Mouse (Mus musculus) B cell, adult (primary cell): Measurements from ENCODE around the gene Elp5. TPM values are rescaled to one million over a fixed set of nuclear protein-coding genes. Genes with fewer than 3 reads are reported as not detected.

Experiments
- total RNA-seq: library from RNA; stranded (reverse); gene quantifications from 4 replicates; pipeline ENCODE4 v1.2.4, GENCODE M21; 2023; ENCODE audit not compliant: inconsistent age

Gene Elp5
- 34.4 to 62.8 TPM (median 46.7 TPM) in 4 replicates for total RNA-seq

DNA sequence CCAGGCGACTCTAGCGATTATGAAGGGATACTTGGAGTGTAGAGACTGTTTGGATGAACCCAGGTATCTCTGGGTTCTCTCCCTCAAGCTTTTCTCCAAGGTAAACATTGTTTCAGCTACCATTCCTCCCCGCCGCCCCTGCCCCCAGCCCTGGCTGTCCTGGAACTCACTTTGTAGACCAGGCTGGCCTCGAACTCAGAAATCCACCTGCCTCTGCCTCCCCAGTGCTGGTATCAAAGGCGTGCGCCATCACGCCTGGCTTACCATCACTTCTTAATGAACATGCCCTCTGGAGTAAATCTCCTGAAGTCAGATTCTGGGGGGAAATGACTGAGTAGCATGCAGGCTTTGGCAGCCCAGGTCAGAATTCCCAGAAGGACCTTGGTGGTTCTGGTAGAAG lies at the start of gene Elp5:
Elp5 (minus strand) TSS at position 293 of the 400 bp plus-strand sequence.

DNA sequence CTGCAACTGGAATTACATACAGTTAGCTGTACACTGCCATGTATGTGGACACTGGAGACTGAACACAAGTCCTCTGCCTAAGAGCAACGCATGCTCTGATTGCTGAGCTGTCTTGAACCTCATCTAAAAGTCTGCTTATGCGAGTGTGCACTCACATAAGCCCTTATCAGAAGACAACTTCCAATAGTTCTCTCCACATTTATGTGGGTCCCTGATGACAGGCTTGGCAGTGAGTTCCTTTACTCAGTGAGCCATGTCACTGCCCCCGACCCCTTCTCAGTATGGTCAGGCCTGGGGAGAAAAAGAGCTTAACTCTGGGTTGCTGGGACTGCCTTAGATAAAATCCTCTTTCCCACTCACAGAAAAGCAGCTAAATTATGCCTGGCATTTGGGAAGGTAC lies 34.4 kb upstream of the Elp5 start, which contains the start of gene Dlg4:
Dlg4 (plus strand) TSS at position 274 of the 400 bp plus-strand sequence.

DNA sequence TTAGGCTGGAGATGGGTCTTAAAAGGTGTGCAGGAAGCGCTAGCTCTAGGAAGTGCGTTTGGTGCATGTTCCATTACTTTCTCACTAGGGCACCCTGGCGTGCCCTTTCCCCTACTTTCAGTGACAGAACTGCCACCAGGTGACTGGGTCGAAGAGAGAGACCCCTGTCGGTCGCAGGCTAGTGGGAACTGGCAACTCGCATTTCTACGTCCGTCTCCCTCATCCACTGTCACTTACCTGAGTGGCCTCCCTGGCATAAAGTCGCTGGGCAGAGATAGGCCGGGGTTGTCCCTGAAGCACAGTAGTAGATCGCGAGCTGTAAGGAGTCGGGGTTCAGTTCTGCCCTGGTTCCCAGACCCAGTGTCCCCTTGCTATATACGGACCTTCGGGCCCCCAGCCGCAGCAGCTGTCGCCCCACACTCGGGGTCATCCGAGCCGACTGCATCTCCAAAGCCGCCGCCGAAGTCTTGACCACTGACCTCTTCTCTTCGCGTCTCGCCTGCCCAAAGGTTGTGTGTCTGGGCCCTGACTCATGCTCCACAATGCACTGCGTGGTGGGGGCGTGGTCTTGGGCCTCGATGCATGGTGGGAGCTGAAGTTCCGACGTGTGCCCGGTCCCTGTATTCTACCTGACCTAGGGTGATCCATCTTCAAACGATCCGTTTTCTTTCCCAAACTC lies 32.7 kb upstream of the Elp5 start, which contains the start of gene Acadvl:
Acadvl (minus strand) TSS at position 532 of the 679 bp plus-strand sequence.

DNA sequence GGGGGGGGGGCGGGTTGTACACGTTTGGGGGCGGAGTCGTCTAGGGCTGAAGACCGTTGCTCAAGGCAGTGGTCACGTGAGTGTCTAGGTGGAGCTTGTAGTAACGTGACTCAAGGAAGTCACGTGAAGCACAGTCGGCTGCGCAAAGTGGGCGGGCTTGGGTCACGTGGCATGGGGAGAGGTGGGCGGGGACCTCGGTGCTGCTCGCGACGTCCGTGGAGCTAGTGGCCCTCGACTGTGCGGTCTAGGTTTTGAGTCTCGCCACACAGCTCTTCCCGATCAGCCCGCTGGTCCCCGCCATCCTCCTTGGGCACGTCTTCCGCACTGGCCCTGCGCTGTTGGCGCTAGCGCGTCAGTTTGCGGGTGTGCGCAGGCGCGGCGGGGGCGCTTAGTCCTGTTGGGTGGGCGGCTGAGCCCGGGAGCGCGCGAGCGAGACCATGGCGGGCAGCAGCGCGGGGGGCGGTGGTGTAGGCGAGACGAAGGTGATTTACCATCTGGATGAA lies 18.1 kb upstream of the Elp5 start, which contains the start of gene Dvl2:
Dvl2 (plus strand) TSS at position 200 of the 503 bp plus-strand sequence.

DNA sequence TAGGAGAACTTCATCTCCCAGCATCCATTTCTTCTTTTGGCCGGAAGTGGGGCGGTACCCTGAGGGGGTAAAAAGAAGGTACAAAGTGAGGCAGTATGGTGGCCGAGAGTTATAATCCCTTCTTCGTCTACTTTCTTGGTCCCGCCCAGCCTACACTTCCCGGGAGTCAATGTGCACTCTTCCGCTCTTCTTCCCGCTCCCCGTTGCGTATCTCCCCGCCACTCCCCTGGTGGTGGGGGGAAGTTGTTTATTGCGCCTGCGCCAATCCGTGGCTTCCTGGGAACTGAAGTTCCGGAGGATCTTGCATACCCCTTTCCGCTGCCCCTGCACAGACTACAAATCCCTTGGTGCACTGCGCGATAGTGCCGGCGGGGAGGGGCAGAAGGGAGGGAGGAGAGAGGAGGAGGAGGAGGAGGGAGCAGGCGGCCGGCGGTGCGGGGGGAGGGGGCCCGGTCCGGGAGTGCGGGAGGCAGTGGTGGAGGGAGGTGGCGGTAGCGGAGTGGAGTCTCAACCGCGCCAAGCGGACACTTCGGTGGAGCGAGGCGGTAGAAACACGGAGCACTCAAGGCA lies 13.2 kb upstream of the Elp5 start, which contains the start of gene Phf23:
Phf23 (plus strand) TSS at position 387 of the 570 bp plus-strand sequence.

DNA sequence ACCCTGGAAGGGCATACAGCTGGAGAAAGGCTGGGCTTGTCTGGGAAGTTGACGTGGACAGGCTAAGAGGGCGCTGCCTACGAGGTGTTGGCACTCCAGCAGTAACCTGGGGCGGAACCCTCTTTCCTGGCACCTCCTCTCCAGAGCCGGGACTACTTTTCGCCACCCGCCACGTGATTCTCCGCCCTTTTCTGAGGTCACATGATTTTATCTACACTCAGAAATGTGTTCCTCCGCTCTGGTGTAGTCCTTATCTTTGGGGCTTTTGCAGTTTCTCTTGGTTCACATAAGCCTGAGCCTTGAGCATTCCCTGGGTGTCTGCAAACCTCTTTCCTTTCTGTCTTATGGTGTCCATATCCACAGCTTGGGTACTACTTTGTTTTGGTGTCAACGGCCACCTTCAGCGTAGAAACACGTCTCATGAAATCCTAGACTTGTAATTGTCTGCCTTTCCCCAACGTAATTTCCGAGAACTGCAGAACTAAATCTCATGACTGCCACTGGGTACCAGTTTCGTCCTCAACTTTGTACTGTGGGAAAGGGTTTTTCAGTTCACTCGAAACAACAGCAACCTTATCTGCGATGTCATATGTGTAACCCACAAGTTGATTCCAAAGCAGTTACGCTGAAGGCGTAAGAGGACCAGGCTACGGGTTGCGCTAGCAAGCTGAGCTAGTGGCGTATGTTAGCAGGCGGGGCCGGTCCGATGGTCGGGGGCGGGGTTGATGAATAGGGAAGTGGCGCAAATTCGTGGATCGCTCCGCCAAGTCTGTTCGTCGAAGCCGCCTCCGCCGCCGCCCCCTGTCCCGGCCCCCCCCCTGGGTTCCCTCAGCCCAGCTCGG lies 8.8 kb upstream of the Elp5 start, which contains the start of gene Gabarap:
Gabarap (plus strand) TSS at position 294 of the 842 bp plus-strand sequence.

DNA sequence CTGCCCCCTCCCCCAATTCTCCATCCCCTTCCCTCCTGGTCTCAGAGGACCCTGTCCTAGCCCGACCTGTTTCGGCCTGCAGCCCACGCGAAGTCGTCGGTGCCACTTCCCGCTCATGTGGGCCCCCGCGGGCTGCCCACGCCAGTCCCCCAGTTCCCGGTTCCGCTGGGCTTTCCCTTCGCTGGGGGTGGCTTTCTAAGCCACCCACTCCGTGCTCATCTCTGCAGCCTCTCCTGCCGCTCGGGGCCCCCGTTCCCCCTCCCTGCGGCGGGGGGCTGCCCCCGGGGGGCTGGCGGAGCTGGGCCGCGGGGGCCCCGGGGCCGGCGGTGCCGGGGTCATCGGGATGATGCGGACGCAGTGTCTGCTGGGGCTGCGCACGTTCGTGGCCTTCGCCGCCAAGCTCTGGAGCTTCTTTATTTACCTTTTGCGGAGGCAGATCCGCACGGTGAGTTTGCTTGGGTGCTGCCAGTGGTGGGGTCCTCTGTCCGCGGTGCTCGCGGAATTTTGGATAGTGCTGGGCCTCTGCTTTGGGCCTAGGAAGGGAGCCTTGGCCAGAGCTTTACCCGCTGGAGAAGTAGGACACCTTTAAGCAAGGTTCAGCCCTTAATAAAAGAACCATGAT lies 1.1 kb downstream of the Elp5 start, which contains the start of gene Ctdnep1:
Ctdnep1 (plus strand) TSS at position 16 of the 622 bp plus-strand sequence.

DNA sequence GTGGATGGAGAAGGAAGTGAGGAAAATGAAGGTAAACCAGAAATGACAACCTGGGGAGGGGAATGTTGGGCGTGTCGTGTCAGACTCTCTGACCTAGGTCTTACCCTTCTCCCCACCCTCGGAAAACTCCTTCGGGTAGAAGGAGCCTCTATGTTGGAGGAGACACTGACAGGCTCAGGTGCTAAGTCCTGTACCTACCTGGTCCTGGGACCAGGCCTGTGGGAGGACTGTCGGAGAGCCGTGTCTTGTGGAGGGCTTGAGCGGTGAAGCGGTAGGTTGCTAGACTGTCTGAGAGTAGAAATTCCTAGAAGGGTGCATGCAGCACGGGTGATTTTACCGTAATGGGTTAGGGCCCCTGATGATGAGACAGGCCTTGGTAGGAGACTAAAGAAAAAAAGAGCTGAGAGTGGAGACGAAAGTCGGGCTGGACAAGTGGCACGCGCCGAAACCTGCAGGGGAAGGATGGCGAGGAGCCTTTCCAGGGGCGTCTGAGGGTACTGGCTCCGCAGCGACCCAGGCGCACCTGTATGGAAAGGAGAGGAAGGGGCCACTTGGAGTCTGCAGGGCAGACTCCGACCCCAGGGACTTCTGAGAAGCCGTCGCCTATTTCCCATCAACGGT lies 17.6 kb downstream of the Elp5 start, which contains the start of gene Cldn7:
Cldn7 (plus strand) TSS at position 130 of the 621 bp plus-strand sequence.

DNA sequence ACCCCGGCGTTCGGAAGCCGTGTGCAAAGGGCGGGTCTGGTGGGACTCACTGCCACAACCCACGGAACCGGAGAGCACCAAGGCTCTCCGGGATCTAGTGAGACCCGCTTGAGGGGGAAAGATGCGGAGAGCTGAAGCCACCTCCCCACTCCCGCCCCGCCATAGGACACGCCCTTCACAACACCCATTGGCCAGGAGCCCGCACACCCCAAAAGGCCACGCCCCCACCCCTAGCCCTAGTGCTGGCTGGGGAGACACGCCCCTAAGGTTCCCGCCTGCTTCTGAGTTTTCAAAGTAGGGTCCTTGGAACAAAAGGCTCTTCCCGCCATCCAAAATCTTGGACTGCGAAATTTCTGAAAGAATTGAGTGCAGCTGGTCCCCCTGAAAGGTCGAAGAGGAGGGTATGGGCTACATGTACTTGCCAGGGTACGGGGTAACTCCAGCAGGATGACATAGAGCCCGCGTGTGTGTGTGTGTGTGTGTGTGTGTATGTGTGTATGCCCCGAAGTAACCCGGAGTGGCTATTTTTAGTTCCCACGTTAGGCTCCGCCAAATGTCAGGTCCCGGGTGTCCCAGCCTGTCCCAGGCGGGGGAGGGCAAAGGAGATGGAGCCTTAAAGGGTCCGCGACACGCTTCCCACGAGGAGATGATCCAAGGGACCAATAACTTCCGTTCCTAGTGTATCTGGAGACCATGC lies 34.1 kb downstream of the Elp5 start, which contains the start of gene Slc2a4:
Slc2a4 (minus strand) TSS at position 123 of the 697 bp plus-strand sequence.

DNA sequence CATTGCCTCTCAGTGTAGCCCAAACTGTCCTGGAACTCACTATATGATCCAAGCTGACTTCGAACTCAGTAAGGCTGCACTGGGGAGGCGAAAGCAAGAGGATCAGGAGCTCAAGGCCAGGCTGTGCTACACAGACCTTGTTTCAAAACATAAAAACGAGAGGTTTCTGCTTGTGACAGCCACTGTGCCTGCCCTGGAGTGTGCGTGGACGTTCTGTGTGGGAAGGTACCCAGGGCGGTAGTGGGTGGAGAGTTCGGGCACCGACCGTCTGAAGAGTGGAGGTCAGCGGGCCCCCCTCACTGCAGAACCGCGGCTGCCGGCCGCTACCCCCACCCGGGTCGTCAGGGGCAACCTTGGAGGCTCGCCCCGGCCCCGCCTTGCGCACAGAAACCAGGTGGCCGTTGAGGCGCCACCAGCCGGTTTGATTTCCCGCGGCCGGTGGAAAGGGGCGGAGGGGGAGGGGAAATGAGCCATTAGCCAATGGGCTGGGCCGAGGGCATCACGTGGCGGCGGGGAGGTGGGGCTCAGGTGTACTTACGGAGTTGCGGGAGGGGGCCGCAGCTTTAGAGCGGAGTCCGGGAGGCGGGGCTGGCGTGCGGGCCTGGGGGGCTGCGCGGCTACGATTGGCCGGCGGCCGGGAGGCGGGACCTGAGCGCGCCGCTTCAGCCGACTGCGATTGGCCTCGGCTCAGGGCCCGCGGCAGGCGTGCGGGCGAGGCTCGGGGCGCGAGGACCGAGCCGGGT lies 47.0 kb downstream of the Elp5 start, which contains the start of gene Ybx2:
Ybx2 (plus strand) TSS at position 660 of the 743 bp plus-strand sequence.

DNA sequence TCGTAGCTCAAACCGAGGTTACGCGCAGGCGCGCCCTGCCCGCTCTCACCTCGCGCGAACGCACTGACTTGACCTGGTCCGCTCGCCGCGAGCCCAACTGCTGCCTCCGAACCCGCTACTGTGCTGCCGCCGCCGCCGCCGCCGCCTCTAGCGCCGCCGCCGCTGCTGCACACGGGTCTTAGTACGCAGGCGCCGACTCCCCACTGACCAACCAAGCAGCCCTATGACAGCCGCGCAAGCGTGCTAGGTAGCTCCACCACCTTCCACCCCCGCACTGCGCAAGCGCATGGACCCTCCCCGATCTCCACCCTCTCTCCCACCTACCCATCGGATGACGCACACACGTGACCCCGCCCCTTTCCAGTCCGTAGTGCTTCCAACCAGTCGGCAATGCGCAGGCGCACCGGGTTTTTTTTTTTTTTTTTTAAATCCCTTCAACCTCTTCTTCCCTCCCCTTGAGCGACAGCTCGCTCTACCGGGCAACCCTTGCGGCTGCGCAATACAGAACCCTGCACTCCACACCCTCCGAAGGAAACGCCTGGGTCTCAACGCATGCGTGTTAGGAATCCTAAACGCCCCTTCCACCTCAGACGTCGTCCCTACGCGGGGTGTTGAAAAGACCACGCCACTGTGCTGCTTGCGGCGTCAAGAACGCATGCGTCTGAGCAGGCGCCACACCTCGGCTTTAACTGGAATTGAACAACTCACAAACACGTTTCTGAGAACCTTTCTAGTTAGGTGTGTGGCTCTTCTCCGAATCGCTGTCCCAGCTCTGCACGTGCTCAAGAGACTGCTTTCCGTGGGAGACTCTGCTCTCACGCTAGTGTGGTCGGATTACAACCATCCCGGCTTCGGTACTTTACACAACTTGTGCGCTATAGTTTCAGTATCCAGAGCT lies 61.0 kb downstream of the Elp5 start, which contains the start of gene Eif5a:
Eif5a (minus strand) TSS at position 845 of the 898 bp plus-strand sequence.

Other genes with a start within 250 kb of the Elp5 start
- gene Polr2a, start 223.9 kb downstream of the Elp5 start, total RNA-seq = 231 to 244 TPM (median 242 TPM) in 4 replicates
- gene Slc35g3, start 220.5 kb downstream of the Elp5 start, total RNA-seq = not detected in 4 replicates
- gene Zbtb4, start 216.6 kb downstream of the Elp5 start, total RNA-seq = 52.3 to 57.6 TPM (median 54.5 TPM) in 4 replicates
- 8.3 to 11.3 TPM (median 10.1 TPM) in 4 replicates for gene Chrnb1, start 186.6 kb downstream of the Elp5 start, total RNA-seq
- gene Fgf11, start 180.7 kb downstream of the Elp5 start, total RNA-seq = 0.16 to 0.27 TPM in 2 of 4 replicates, not detected in the others
- gene Tmem102, start 176.9 kb downstream of the Elp5 start, total RNA-seq = not detected in 4 replicates
- gene Gm39566, start 167.2 kb downstream of the Elp5 start, total RNA-seq = not detected in 4 replicates
- gene Spem2, start 164.1 kb downstream of the Elp5 start, total RNA-seq = not detected in 4 replicates
- not detected in 4 replicates for gene Spem1, start 160.3 kb downstream of the Elp5 start, total RNA-seq
- 0.24 to 1.3 TPM (median 0.59 TPM) in 4 replicates for gene Nlgn2, start 144.7 kb downstream of the Elp5 start, total RNA-seq
- 30.9 to 38.6 TPM (median 37.0 TPM) in 4 replicates for gene Tmem256, start 144.0 kb downstream of the Elp5 start, total RNA-seq
- gene Plscr3, start 136.1 kb downstream of the Elp5 start, total RNA-seq = 9.8 to 13.0 TPM (median 11.5 TPM) in 4 replicates
- not detected in 4 replicates for gene Tnk1, start 123.8 kb downstream of the Elp5 start, total RNA-seq
- not detected in 4 replicates for gene Tmem95, start 104.5 kb downstream of the Elp5 start, total RNA-seq
- 1.8 to 2.3 TPM (median 2.0 TPM) in 4 replicates for gene Kctd11, start 101.1 kb downstream of the Elp5 start, total RNA-seq
- 477 to 556 TPM (median 497 TPM) in 4 replicates for gene Acap1, start 87.0 kb downstream of the Elp5 start, total RNA-seq
- gene 2810408A11Rik, start 81.5 kb downstream of the Elp5 start, total RNA-seq = 2.1 to 2.7 TPM (median 2.3 TPM) in 4 replicates
- 55.7 to 74.4 TPM (median 62.8 TPM) in 4 replicates for gene Neurl4, start 81.4 kb downstream of the Elp5 start, total RNA-seq
- gene Gps2, start 68.6 kb downstream of the Elp5 start, total RNA-seq = 138 to 159 TPM (median 142 TPM) in 4 replicates
- 362 to 387 TPM (median 377 TPM) in 4 replicates for gene Eif5a, start 60.6 kb downstream of the Elp5 start, total RNA-seq
- gene Ybx2, start 46.7 kb downstream of the Elp5 start, total RNA-seq = not detected in 4 replicates
- gene Slc2a4, start 34.3 kb downstream of the Elp5 start, total RNA-seq = not detected in 4 replicates
- not detected in 4 replicates for gene Cldn7, start 17.7 kb downstream of the Elp5 start, total RNA-seq
- 103 to 123 TPM (median 108 TPM) in 4 replicates for gene Ctdnep1, start 1.4 kb downstream of the Elp5 start, total RNA-seq
- gene Gabarap, start 8.6 kb upstream of the Elp5 start, total RNA-seq = 311 to 355 TPM (median 331 TPM) in 4 replicates
- gene Phf23, start 13.3 kb upstream of the Elp5 start, total RNA-seq = 52.7 to 62.9 TPM (median 56.6 TPM) in 4 replicates
- 48.4 to 53.5 TPM (median 51.0 TPM) in 4 replicates for gene Dvl2, start 18.1 kb upstream of the Elp5 start, total RNA-seq
- 53.0 to 60.7 TPM (median 59.3 TPM) in 4 replicates for gene Acadvl, start 32.9 kb upstream of the Elp5 start, total RNA-seq
- gene Dlg4, start 34.4 kb upstream of the Elp5 start, total RNA-seq = 3.5 to 5.4 TPM (median 4.2 TPM) in 4 replicates
- gene Asgr1, start 71.6 kb upstream of the Elp5 start, total RNA-seq = not detected in 4 replicates
- not detected in 4 replicates for gene Asgr2, start 110.1 kb upstream of the Elp5 start, total RNA-seq
- gene Mgl2, start 147.8 kb upstream of the Elp5 start, total RNA-seq = not detected in 4 replicates
- gene Clec10a, start 173.7 kb upstream of the Elp5 start, total RNA-seq = 0.57 TPM in 1 of 4 replicates, not detected in the others
- gene Slc16a11, start 230.2 kb upstream of the Elp5 start, total RNA-seq = not detected in 4 replicates
- 1.8 to 2.3 TPM (median 2.1 TPM) in 4 replicates for gene Slc16a13, start 238.5 kb upstream of the Elp5 start, total RNA-seq
- gene Bcl6b, start 247.3 kb upstream of the Elp5 start, total RNA-seq = 0.45 to 1.1 TPM (median 0.85 TPM) in 4 replicates